Mouse (Mus musculus): ENCODE results near the gene Gpc3. TPM values are rescaled to one million over a fixed set of nuclear protein-coding genes. Genes with fewer than 3 reads are reported as not detected.

Gpc3 gene
- total and polyA plus RNA-seq, 3 experiments = 0.11 TPM; not detected in 2

- Histone ChIP-seq H3K4me3 (ENCODE audit: low read depth, low read length) (no peak overlapping the region), H3K27me3 (ENCODE audit: insufficient read depth, low read length) (no peaks in the 10 kb centered on the region), H3K9me3 (replicated peaks) (no peaks in the 10 kb centered on the region), H3K36me3 (replicated peaks) (no peaks in the 10 kb centered on the region), H3K4me1 (ENCODE audit: insufficient read depth, low read depth, low read length) (no peaks in the 10 kb centered on the region)
- ATAC-seq (ENCODE audit: extremely low read depth, insufficient number of reproducible peaks, low FRiP score, poor library complexity, severe bottlenecking) (no peak), DNase-seq (ENCODE audit: low spot score) (no peak)
- TF ChIP-seq TAL1 (conservative IDR thresholded peaks at IDR 0.05; ENCODE audit: low read depth, low read length) (no peak), GATA1 (IDR thresholded peaks at IDR 0.05; ENCODE audit: borderline replicate concordance, low read length) (no peak), GATA2 (IDR thresholded peaks at IDR 0.05; ENCODE audit: borderline replicate concordance, low read depth, low read length) (no peak), CTCF (IDR thresholded peaks at IDR 0.05; ENCODE audit: low read depth, low read length) (no peak), POLR2AphosphoS5 (IDR thresholded peaks at IDR 0.05; ENCODE audit: insufficient replicate concordance, low read depth, low read length) (no peak)
These were observed 76.5 kb downstream of the Gpc3 start for GRCm38 (mm10) chrX:52537282-52537681.

GRCm38 (mm10) chrX:52533766-52534165 lies 80.0 kb downstream of the Gpc3 start:
- no peak for DNase-seq (ENCODE audit: low spot score)
- Histone ChIP-seq H3K27me3 (ENCODE audit: insufficient read depth, low read length) (no peaks in the 10 kb centered on the region), H3K4me1 (ENCODE audit: insufficient read depth, low read depth, low read length) (no peaks in the 10 kb centered on the region), H3K36me3 (replicated peaks) (no peaks in the 10 kb centered on the region), H3K9me3 (replicated peaks) (no peaks in the 10 kb centered on the region), H3K4me3 (ENCODE audit: low read depth, low read length) (no peak overlapping the region)
- TF ChIP-seq TAL1 (conservative IDR thresholded peaks at IDR 0.05; ENCODE audit: low read depth, low read length) (no peak), GATA1 (IDR thresholded peaks at IDR 0.05; ENCODE audit: borderline replicate concordance, low read length) (no peak), GATA2 (IDR thresholded peaks at IDR 0.05; ENCODE audit: borderline replicate concordance, low read depth, low read length) (no peak), CTCF (IDR thresholded peaks at IDR 0.05; ENCODE audit: low read depth, low read length) (no peak), POLR2AphosphoS5 (IDR thresholded peaks at IDR 0.05; ENCODE audit: insufficient replicate concordance, low read depth, low read length) (no peak)
- no peak for ATAC-seq (ENCODE audit: extremely low read depth, insufficient number of reproducible peaks, low FRiP score, poor library complexity, severe bottlenecking)

GRCm38 (mm10) chrX:52533098-52533497 lies 80.7 kb downstream of the Gpc3 start:
- H3K4me1 ChIP-seq (ENCODE audit: insufficient read depth, low read depth, low read length) = no peaks in the 10 kb centered on the region
- no peak for DNase-seq (ENCODE audit: low spot score)
- H3K4me3 ChIP-seq (ENCODE audit: low read depth, low read length) = no peak overlapping the region
- no peaks in the 10 kb centered on the region for H3K27me3 ChIP-seq (ENCODE audit: insufficient read depth, low read length)
- H3K36me3 ChIP-seq (replicated peaks) = no peaks in the 10 kb centered on the region
- H3K9me3 ChIP-seq (replicated peaks) = no peaks in the 10 kb centered on the region
- no peak for ATAC-seq (ENCODE audit: extremely low read depth, insufficient number of reproducible peaks, low FRiP score, poor library complexity, severe bottlenecking)
- TF ChIP-seq POLR2AphosphoS5 (IDR thresholded peaks at IDR 0.05; ENCODE audit: insufficient replicate concordance, low read depth, low read length) (no peak), CTCF (IDR thresholded peaks at IDR 0.05; ENCODE audit: low read depth, low read length) (no peak), TAL1 (conservative IDR thresholded peaks at IDR 0.05; ENCODE audit: low read depth, low read length) (no peak), GATA2 (IDR thresholded peaks at IDR 0.05; ENCODE audit: borderline replicate concordance, low read depth, low read length) (no peak), GATA1 (IDR thresholded peaks at IDR 0.05; ENCODE audit: borderline replicate concordance, low read length) (no peak)

GRCm38 (mm10) chrX:52532124-52532523 lies 81.6 kb downstream of the Gpc3 start:
- no peaks in the 10 kb centered on the region for H3K36me3 ChIP-seq (replicated peaks)
- no peak for TF ChIP-seq POLR2AphosphoS5 (IDR thresholded peaks at IDR 0.05; ENCODE audit: insufficient replicate concordance, low read depth, low read length)
- TF ChIP-seq TAL1 (conservative IDR thresholded peaks at IDR 0.05; ENCODE audit: low read depth, low read length) = no peak
- no peak for TF ChIP-seq CTCF (IDR thresholded peaks at IDR 0.05; ENCODE audit: low read depth, low read length)
- TF ChIP-seq GATA2 (IDR thresholded peaks at IDR 0.05; ENCODE audit: borderline replicate concordance, low read depth, low read length) = no peak
- no peak for TF ChIP-seq GATA1 (IDR thresholded peaks at IDR 0.05; ENCODE audit: borderline replicate concordance, low read length)
- no peaks in the 10 kb centered on the region for H3K9me3 ChIP-seq (replicated peaks)
- no peaks in the 10 kb centered on the region for H3K27me3 ChIP-seq (ENCODE audit: insufficient read depth, low read length)
- ATAC-seq (ENCODE audit: extremely low read depth, insufficient number of reproducible peaks, low FRiP score, poor library complexity, severe bottlenecking) (no peak), DNase-seq (ENCODE audit: low spot score) (no peak)
- H3K4me1 ChIP-seq (ENCODE audit: insufficient read depth, low read depth, low read length) = no peaks in the 10 kb centered on the region
- H3K4me3 ChIP-seq (ENCODE audit: low read depth, low read length) = no peak overlapping the region

- ATAC-seq (ENCODE audit: extremely low read depth, insufficient number of reproducible peaks, low FRiP score, poor library complexity, severe bottlenecking) = no peak
- no peaks in the 10 kb centered on the region for H3K27me3 ChIP-seq (ENCODE audit: insufficient read depth, low read length)
- DNase-seq (ENCODE audit: low spot score) = no peak
- no peak overlapping the region for H3K4me3 ChIP-seq (ENCODE audit: low read depth, low read length)
- no peaks in the 10 kb centered on the region for H3K4me1 ChIP-seq (ENCODE audit: insufficient read depth, low read depth, low read length)
- TF ChIP-seq CTCF (IDR thresholded peaks at IDR 0.05; ENCODE audit: low read depth, low read length) = no peak
- no peak for TF ChIP-seq TAL1 (conservative IDR thresholded peaks at IDR 0.05; ENCODE audit: low read depth, low read length)
- TF ChIP-seq GATA2 (IDR thresholded peaks at IDR 0.05; ENCODE audit: borderline replicate concordance, low read depth, low read length) = no peak
- TF ChIP-seq POLR2AphosphoS5 (IDR thresholded peaks at IDR 0.05; ENCODE audit: insufficient replicate concordance, low read depth, low read length) = no peak
- no peak for TF ChIP-seq GATA1 (IDR thresholded peaks at IDR 0.05; ENCODE audit: borderline replicate concordance, low read length)
- no peaks in the 10 kb centered on the region for H3K9me3 ChIP-seq (replicated peaks)
- H3K36me3 ChIP-seq (replicated peaks) = no peaks in the 10 kb centered on the region
These were observed 87.7 kb downstream of the Gpc3 start for GRCm38 (mm10) chrX:52526086-52526485.

- H3K4me1 ChIP-seq (ENCODE audit: insufficient read depth, low read depth, low read length) = no peaks in the 10 kb centered on the region
- no peaks in the 10 kb centered on the region for H3K36me3 ChIP-seq (replicated peaks)
- no peaks in the 10 kb centered on the region for H3K9me3 ChIP-seq (replicated peaks)
- H3K27me3 ChIP-seq (ENCODE audit: insufficient read depth, low read length) = no peaks in the 10 kb centered on the region
- H3K4me3 ChIP-seq (ENCODE audit: low read depth, low read length) = no peak overlapping the region
- no peak for TF ChIP-seq GATA1 (IDR thresholded peaks at IDR 0.05; ENCODE audit: borderline replicate concordance, low read length)
- no peak for TF ChIP-seq TAL1 (conservative IDR thresholded peaks at IDR 0.05; ENCODE audit: low read depth, low read length)
- TF ChIP-seq GATA2 (IDR thresholded peaks at IDR 0.05; ENCODE audit: borderline replicate concordance, low read depth, low read length) = no peak
- TF ChIP-seq CTCF (IDR thresholded peaks at IDR 0.05; ENCODE audit: low read depth, low read length) = no peak
- no peak for TF ChIP-seq POLR2AphosphoS5 (IDR thresholded peaks at IDR 0.05; ENCODE audit: insufficient replicate concordance, low read depth, low read length)
- ATAC-seq (ENCODE audit: extremely low read depth, insufficient number of reproducible peaks, low FRiP score, poor library complexity, severe bottlenecking) (no peak), DNase-seq (ENCODE audit: low spot score) (no peak)
These were observed 88.6 kb downstream of the Gpc3 start for GRCm38 (mm10) chrX:52525132-52525531.
